Mouse (Mus musculus): Measurements from ENCODE around the gene BC049730. TPM values are rescaled to one million over a fixed set of nuclear protein-coding genes. Genes with fewer than 3 reads are reported as not detected.
A peak's percentile ranks its signal among the peaks of the same experiment; 100 is the strongest.
"Not testable (repeated sequence)": the region's sequence is repeated elsewhere in the genome, so short reads cannot be mapped to it uniquely, and the experiment has no call there.

BC049730 gene
- not detected in 2 replicates for total RNA-seq (2015)
- not detected in 2 replicates for total RNA-seq (2017)

GRCm38 (mm10) chr7:24708832-24709292 is at the start of gene BC049730:
Gene BC049730, plus strand, starts transcription at chr7:24709242.
- no peak for ATAC-seq (replicated peaks; ENCODE audit: poor library complexity)

GRCm38 (mm10) chr7:24659737-24660357 is 49.2 kb upstream of the BC049730 start:
- ATAC-seq (replicated peaks; ENCODE audit: poor library complexity), result no peak

- peak; percentile 54 for ATAC-seq (replicated peaks; ENCODE audit: poor library complexity)
These were observed 47.7 kb upstream of the BC049730 start for GRCm38 (mm10) chr7:24661118-24661904.

GRCm38 (mm10) chr7:24662575-24662974 is 46.5 kb upstream of the BC049730 start:
- ATAC-seq (replicated peaks; ENCODE audit: poor library complexity), result peak; percentile 93

- ATAC-seq (replicated peaks; ENCODE audit: poor library complexity), result no peak
These were observed 44.7 kb upstream of the BC049730 start for GRCm38 (mm10) chr7:24664301-24664700.

GRCm38 (mm10) chr7:24664959-24665358 is 44.1 kb upstream of the BC049730 start:
- ATAC-seq (replicated peaks; ENCODE audit: poor library complexity), result no peak

- no peak for ATAC-seq (replicated peaks; ENCODE audit: poor library complexity)
These were observed 37.0 kb upstream of the BC049730 start for GRCm38 (mm10) chr7:24671944-24672439.

- ATAC-seq (replicated peaks; ENCODE audit: poor library complexity), result no peak
These were observed 32.5 kb upstream of the BC049730 start, which contains the start of gene Tex101 for GRCm38 (mm10) chr7:24676575-24676974. Gene Tex101, minus strand, starts transcription at chr7:24676675.

GRCm38 (mm10) chr7:24684121-24684520 is 24.9 kb upstream of the BC049730 start:
- ATAC-seq (replicated peaks; ENCODE audit: poor library complexity), result not testable (repeated sequence)

- ATAC-seq (replicated peaks; ENCODE audit: poor library complexity), result not testable (repeated sequence)
These were observed 21.5 kb upstream of the BC049730 start for GRCm38 (mm10) chr7:24687519-24687918.

- not testable (repeated sequence) for ATAC-seq (replicated peaks; ENCODE audit: poor library complexity)
These were observed 16.3 kb upstream of the BC049730 start for GRCm38 (mm10) chr7:24692693-24693092.

GRCm38 (mm10) chr7:24697891-24698290 is 11.2 kb upstream of the BC049730 start:
- ATAC-seq (replicated peaks; ENCODE audit: poor library complexity), result not testable (repeated sequence)

- not testable (repeated sequence) for ATAC-seq (replicated peaks; ENCODE audit: poor library complexity)
These were observed 6.2 kb upstream of the BC049730 start for GRCm38 (mm10) chr7:24702841-24703240.

- ATAC-seq (replicated peaks; ENCODE audit: poor library complexity), result peak; percentile 93
These were observed 6.0 kb downstream of the BC049730 start for GRCm38 (mm10) chr7:24715039-24715438.

GRCm38 (mm10) chr7:24726808-24727207 is 17.8 kb downstream of the BC049730 start, which contains the start of gene Gm4763:
Gene Gm4763, minus strand, starts transcription at chr7:24726908.
- ATAC-seq (replicated peaks; ENCODE audit: poor library complexity), result not testable (repeated sequence)

- peak; percentile 85 for ATAC-seq (replicated peaks; ENCODE audit: poor library complexity)
These were observed 27.1 kb downstream of the BC049730 start for GRCm38 (mm10) chr7:24735970-24736670.

GRCm38 (mm10) chr7:24750695-24751094 is 41.7 kb downstream of the BC049730 start:
- ATAC-seq (replicated peaks; ENCODE audit: poor library complexity), result no peak

GRCm38 (mm10) chr7:24751610-24752009 is 42.6 kb downstream of the BC049730 start:
- ATAC-seq (replicated peaks; ENCODE audit: poor library complexity), result no peak

- ATAC-seq (replicated peaks; ENCODE audit: poor library complexity), result peak; percentile 72
These were observed 44.4 kb downstream of the BC049730 start for GRCm38 (mm10) chr7:24753476-24753875.

- peak; percentile 41 for ATAC-seq (replicated peaks; ENCODE audit: poor library complexity)
These were observed 49.5 kb downstream of the BC049730 start for GRCm38 (mm10) chr7:24758520-24758919.

- 0 out of 2 replicates have a peak, but pooled peaks have one; percentile 17 for ATAC-seq (replicated peaks; ENCODE audit: poor library complexity)
These were observed 51.2 kb downstream of the BC049730 start, which contains the start of gene Cd177 for GRCm38 (mm10) chr7:24760211-24760610. Gene Cd177, minus strand, starts transcription at chr7:24760311.
